ENCODE assay signal across 15 mouse cellular contexts in the genomic region with DNA sequence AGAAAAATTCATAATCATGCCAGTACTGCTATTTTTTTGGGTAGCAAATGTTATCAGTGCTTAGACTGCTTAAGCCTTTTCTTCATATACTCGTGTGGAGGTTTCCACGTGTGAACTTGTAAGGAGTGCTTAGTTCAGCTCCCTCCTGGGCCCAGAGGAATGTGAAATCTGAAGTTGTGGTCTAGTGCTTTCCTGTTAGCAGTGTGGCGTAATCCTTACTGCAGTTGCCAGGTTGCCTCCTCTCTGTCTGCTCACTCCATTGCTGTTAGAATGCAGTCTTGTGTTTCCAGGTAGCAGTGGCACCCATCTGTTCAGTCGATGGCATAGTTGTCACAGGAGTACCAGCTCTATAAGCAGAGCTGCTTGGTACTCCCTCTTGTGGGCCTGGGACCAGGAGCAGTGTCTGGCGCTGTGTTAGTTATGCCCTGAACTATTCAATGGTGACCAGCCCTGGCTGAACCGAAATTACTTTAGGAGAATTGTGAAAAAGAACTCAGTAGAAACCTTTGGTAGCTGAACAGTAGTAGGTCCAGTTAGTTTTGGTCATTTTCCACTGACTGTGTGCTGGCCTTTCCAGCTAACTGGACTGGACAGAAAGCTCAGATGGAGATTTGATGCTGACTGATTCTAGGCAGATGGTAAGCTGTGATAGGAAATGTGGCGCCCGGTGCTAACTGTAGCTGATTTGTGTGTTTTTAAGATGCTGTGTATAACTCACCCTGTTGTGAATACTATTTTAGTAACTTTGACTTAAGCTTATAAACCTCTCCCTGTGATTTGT. TPM values are rescaled to one million over a fixed set of nuclear protein-coding genes. Genes with fewer than 3 reads are reported as not detected.
DNase-seq lines count a peak whose midpoint lies in the region; ATAC-seq and TF ChIP-seq lines count a peak whose summit lies in the region.
"Had no signal": no experiment of that assay in that cellular context is flagged by ENCODE, and none has a peak within 500 bp of the region (broad histone marks: within the 10 kb centered on the region; RNA-seq: fewer than 3 reads in every experiment).

No protein-coding gene starts in this region.

- peak; percentile 22; the same call in 1 of the 2 replicates for TF ChIP-seq CTCF in liver, embryonic 14.5 days (IDR thresholded peaks at IDR 0.05; ENCODE audit: low read depth)

- no peak for ATAC-seq in liver, embryonic 14.5 days (ENCODE audit: insufficient read depth)
- no peak for ATAC-seq in liver, embryonic 11.5 days (replicated peaks; ENCODE audit: low FRiP score)
- 0 out of 2 replicates have a peak, but pooled peaks have one; percentile 13 for ATAC-seq in neutrophil, adult 5-6 weeks (ENCODE audit: extremely low read depth, insufficient number of reproducible peaks, low FRiP score, poor library complexity, severe bottlenecking)
- ATAC-seq: Patski had no signal

- peaks cover 84% of the 10 kb centered on the region for H3K36me3 ChIP-seq in liver, embryonic 14.5 days (replicated peaks; ENCODE audit: control insufficient read depth, insufficient read depth, low read depth)
- peaks cover 23% of the 10 kb centered on the region; the same call in 1 of the 2 replicates for H3K36me3 ChIP-seq in liver, embryonic 11.5 days (ENCODE audit: control insufficient read depth, insufficient read depth, low read length)

- H3K9ac ChIP-seq in liver, embryonic 14.5 days (replicated peaks), result no peak overlapping the region
- H3K9ac ChIP-seq in liver, embryonic 11.5 days (ENCODE audit: low read depth, low read length), result no peak overlapping the region
- H3K9ac ChIP-seq: liver, embryonic 15.5 days had no signal

- no peak for DNase-seq in liver, embryonic 14.5 days (ENCODE audit: low read depth in 3 of 3, low spot score in 3 of 3)
- DNase-seq in liver, embryonic 11.5 days (ENCODE audit: low spot score), result no peak
- peak; percentile 56 to 64 for DNase-seq in cerebellum, adult 18-20 months
- DNase-seq in cerebellum, postnatal 25 days, result peak; percentile 52 to 63
- no peak for DNase-seq in right cerebral cortex, postnatal 4 days
- DNase-seq in frontal cortex, postnatal 25 days (ENCODE audit: low spot score in 2 of 2), result no peak
- DNase-seq: heart, postnatal 14 days; thymus, postnatal 4 days had no signal

- 74% methylated on average over 8 of the region's 8 CpGs for WGBS in liver, embryonic 14.5 days (ENCODE audit: insufficient replicate concordance)
- WGBS in liver, embryonic 11.5 days, result 78% methylated on average over 8 of the region's 8 CpGs

- H3K27ac ChIP-seq in liver, embryonic 14.5 days, result no peak overlapping the region
- H3K27ac ChIP-seq in liver, embryonic 11.5 days (ENCODE audit: low read depth, low read length), result no peak overlapping the region
- H3K27ac ChIP-seq: embryonic facial prominence, embryonic 10.5 days; limb, embryonic 10.5 days; liver, embryonic 15.5 days; midbrain, embryonic 10.5 days had no signal

- no peaks in the 10 kb centered on the region for H3K27me3 ChIP-seq in liver, embryonic 14.5 days (ENCODE audit: control insufficient read depth, insufficient read depth, low read length)
- H3K27me3 ChIP-seq in liver, embryonic 11.5 days (replicated peaks; ENCODE audit: control insufficient read depth, insufficient read depth, low read length), result no peaks in the 10 kb centered on the region
- H3K27me3 ChIP-seq: liver, embryonic 15.5 days; Patski had no signal

- H3K4me3 ChIP-seq in liver, embryonic 14.5 days (ENCODE audit: insufficient read depth in 1 of 2, low read depth in 2 of 2, low read length in 2 of 2), result no peak overlapping the region
- no peak overlapping the region for H3K4me3 ChIP-seq in liver, embryonic 11.5 days (ENCODE audit: low read depth, low read length)
- H3K4me3 ChIP-seq: embryonic facial prominence, embryonic 10.5 days; limb, embryonic 10.5 days; liver, embryonic 15.5 days; midbrain, embryonic 10.5 days; myocyte had no signal

- TF ChIP-seq EP300 in liver, embryonic 14.5 days (IDR thresholded peaks at IDR 0.05; ENCODE audit: low read depth), result no peak

- H3K9me3 ChIP-seq in liver, embryonic 14.5 days (ENCODE audit: control insufficient read depth, low read length), result no peaks in the 10 kb centered on the region
- H3K9me3 ChIP-seq in liver, embryonic 11.5 days (ENCODE audit: control insufficient read depth, low read length), result no peaks in the 10 kb centered on the region
- H3K9me3 ChIP-seq: embryonic facial prominence, embryonic 10.5 days; limb, embryonic 10.5 days; liver, embryonic 15.5 days; midbrain, embryonic 10.5 days had no signal

- no peaks in the 10 kb centered on the region for H3K4me1 ChIP-seq in liver, embryonic 14.5 days (replicated peaks; ENCODE audit: control insufficient read depth in 2 of 2, insufficient read depth in 2 of 2, low read length in 1 of 2)
- H3K4me1 ChIP-seq in liver, embryonic 11.5 days (replicated peaks; ENCODE audit: control insufficient read depth, insufficient read depth, low read length), result no peaks in the 10 kb centered on the region
- H3K4me1 ChIP-seq: embryonic facial prominence, embryonic 10.5 days; limb, embryonic 10.5 days; liver, embryonic 15.5 days; midbrain, embryonic 10.5 days had no signal

- no peak overlapping the region for H3K4me2 ChIP-seq in liver, embryonic 14.5 days (ENCODE audit: low read depth)
- no peak overlapping the region for H3K4me2 ChIP-seq in liver, embryonic 11.5 days
- H3K4me2 ChIP-seq: liver, embryonic 15.5 days had no signal

RNA-seq across cellular contexts. Expression of a gene that starts 29.7 kb away (rescaled TPM):
- 53.6 and 68.5 TPM in 2 replicates for polyA plus RNA-seq in liver, embryonic 14.5 days (2012; rRNA removed)
- polyA plus RNA-seq in liver, embryonic 14.5 days (2014; fragmentation: Nextera tagmentation; extraction: Ambion mirVana), result 33.1 and 46.7 TPM in 2 replicates
- polyA plus RNA-seq in liver, embryonic 11.5 days (2014; fragmentation: Nextera tagmentation; extraction: Ambion mirVana), result 103 and 127 TPM in 2 replicates
- total RNA-seq in neutrophil, adult 5-6 weeks (2017), result 28.6 and 36.0 TPM in 2 replicates

RNA-seq across cellular contexts. Expression of a gene that starts 33.8 kb away (rescaled TPM):
- 106 and 118 TPM in 2 replicates for polyA plus RNA-seq in liver, embryonic 14.5 days (2012; rRNA removed)
- polyA plus RNA-seq in liver, embryonic 14.5 days (2014; fragmentation: Nextera tagmentation; extraction: Ambion mirVana), result 113 and 137 TPM in 2 replicates
- 170 and 186 TPM in 2 replicates for polyA plus RNA-seq in liver, embryonic 11.5 days (2014; fragmentation: Nextera tagmentation; extraction: Ambion mirVana)
- total RNA-seq in neutrophil, adult 5-6 weeks (2017), result 399 and 418 TPM in 2 replicates

RNA-seq across cellular contexts. Expression of a gene that starts 52.7 kb away (rescaled TPM):
- 11.2 and 12.4 TPM in 2 replicates for polyA plus RNA-seq in liver, embryonic 14.5 days (2012; rRNA removed)
- polyA plus RNA-seq in liver, embryonic 14.5 days (2014; fragmentation: Nextera tagmentation; extraction: Ambion mirVana), result 11.9 and 14.4 TPM in 2 replicates
- 42.6 and 43.4 TPM in 2 replicates for polyA plus RNA-seq in liver, embryonic 11.5 days (2014; fragmentation: Nextera tagmentation; extraction: Ambion mirVana)
- 33.3 and 36.9 TPM in 2 replicates for total RNA-seq in neutrophil, adult 5-6 weeks (2017)

RNA-seq across cellular contexts. Expression of a gene that starts 52.9 kb away (rescaled TPM):
- polyA plus RNA-seq in liver, embryonic 14.5 days (2012; rRNA removed), result 0.24 and 0.44 TPM in 2 replicates
- 0.48 and 0.91 TPM in 2 replicates for polyA plus RNA-seq in liver, embryonic 14.5 days (2014; fragmentation: Nextera tagmentation; extraction: Ambion mirVana)
- polyA plus RNA-seq in liver, embryonic 11.5 days (2014; fragmentation: Nextera tagmentation; extraction: Ambion mirVana), result 1.7 and 1.9 TPM in 2 replicates
- total RNA-seq in neutrophil, adult 5-6 weeks (2017), result 9.9 and 11.8 TPM in 2 replicates

Comparison
In these comparisons a context has a peak if more than half of its experiments do, and no peak if none do; other contexts are left out.
1. DNase-seq: peak in cerebellum, adult 18-20 months (2 of 2) and cerebellum, postnatal 25 days (2 of 2); none in liver, embryonic 14.5 days (0 of 3), liver, embryonic 11.5 days (single experiment), right cerebral cortex, postnatal 4 days (single experiment) and frontal cortex, postnatal 25 days (0 of 2).